Mouse (Mus musculus) hindbrain, embryonic 11.5 days (tissue): ENCODE measurements around the gene Cacnb4. TPM values are rescaled to one million over a fixed set of nuclear protein-coding genes. Genes with fewer than 3 reads are reported as not detected.

Experiments
- ATAC-seq: fragments of 200-750 bp; cut with Nextera tagmentation; 2 replicates; pipeline ENCODE4 v1.8.0; 2017; ENCODE audit warnings: mild to moderate bottlenecking, moderate TSS enrichment, moderate library complexity; ENCODE audit not compliant: low FRiP score
- DNase-seq: peaks from one replicate; pipeline ENCODE4 v3.0.0-alpha.2; 2015; ENCODE audit warnings: low spot score
- H3K27ac ChIP-seq: fragments of 300-500 bp; sonication (generic); 2 replicates; pipeline ENCODE4 v1.5.1; 2014; ENCODE audit warnings: mild to moderate bottlenecking, low read depth, low read length
- H3K27me3 ChIP-seq: fragments of 300-500 bp; sonication (generic); 2 replicates; pipeline ENCODE4 v1.6.1; 2014; ENCODE audit warnings: mild to moderate bottlenecking, low read length, moderate library complexity, mixed read lengths; ENCODE audit not compliant: control insufficient read depth, insufficient read depth
- H3K36me3 ChIP-seq: fragments of 300-500 bp; sonication (generic); 2 replicates; pipeline ENCODE4 v1.6.1; 2014; ENCODE audit warnings: mild to moderate bottlenecking, low read length, moderate library complexity, mixed read lengths; ENCODE audit not compliant: control insufficient read depth, insufficient read depth
- H3K4me1 ChIP-seq: fragments of 300-500 bp; sonication (generic); replicated peaks from 2 replicates; pipeline ENCODE4 v1.6.1; 2014; ENCODE audit warnings: low read length, mixed read lengths; ENCODE audit not compliant: control insufficient read depth, insufficient read depth
- H3K4me2 ChIP-seq: fragments of 300-500 bp; sonication (generic); replicated peaks from 2 replicates; pipeline ENCODE4 v1.6.1; 2014; ENCODE audit warnings: mild to moderate bottlenecking, low read depth, low read length
- H3K4me3 ChIP-seq: fragments of 300-500 bp; sonication (generic); 2 replicates; pipeline ENCODE4 v1.5.1; 2014; ENCODE audit warnings: low read depth, low read length
- H3K9ac ChIP-seq: fragments of 300-500 bp; sonication (generic); 2 replicates; pipeline ENCODE4 v1.6.1; 2014; ENCODE audit warnings: low read depth, low read length
- H3K9me3 ChIP-seq: fragments of 300-500 bp; sonication (generic); 2 replicates; pipeline ENCODE4 v1.6.1; 2016; ENCODE audit warnings: low read length; ENCODE audit not compliant: control insufficient read depth
- WGBS: fragments of 180-500 bp; shearing (Covaris S2); extraction: QIAGEN DNeasy Blood & Tissue Kit; methylation state at CpG from one replicate; pipeline ENCODE4 v1.1.7; 2014; 5-methylcytosine and 5-hydroxymethylcytosine counted together
- polyA plus RNA-seq: library from polyadenylated mRNA; unstranded; fragments of >200 nt; fragmentation: Nextera tagmentation; extraction: Ambion mirVana; gene quantifications from 2 replicates; pipeline ENCODE4 v1.2.1, GENCODE M21; 2014

The Cacnb4 gene
- polyA plus RNA-seq, 1 experiment from 2014 or later: 4.9 TPM

DNA sequence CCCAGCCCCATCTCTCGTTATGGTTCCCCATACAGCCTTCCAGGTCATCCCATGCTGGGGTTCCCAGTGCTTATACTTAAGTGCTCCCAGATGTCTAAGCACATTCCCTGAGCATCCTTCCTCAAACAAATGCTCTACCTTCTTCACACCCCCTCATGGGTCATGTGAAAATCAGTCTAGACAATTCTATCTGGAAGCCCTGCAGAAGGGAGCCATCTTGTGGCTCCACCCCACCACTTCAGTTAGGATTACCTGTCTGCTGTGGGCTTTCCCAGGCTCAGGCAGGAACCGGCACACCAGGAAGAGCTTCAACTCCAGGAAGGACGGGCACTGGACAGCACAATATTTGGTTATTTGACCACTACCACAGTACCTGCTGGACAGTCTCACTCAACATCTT, 101.7 kb downstream of the Cacnb4 start:
- no peaks in the 10 kb centered on the region for H3K27me3 ChIP-seq
- no peaks in the 10 kb centered on the region for H3K4me1 ChIP-seq
- no peaks in the 10 kb centered on the region for H3K9me3 ChIP-seq
- no peak for DNase-seq
- H3K4me3 ChIP-seq: no peak overlapping the region
- H3K9ac ChIP-seq: no peak overlapping the region
- no peak overlapping the region for H3K4me2 ChIP-seq
- H3K27ac ChIP-seq: no peak overlapping the region
- no peaks in the 10 kb centered on the region for H3K36me3 ChIP-seq
- ATAC-seq: no peak
- 84% methylated on average over 3 of the region's 3 CpGs for WGBS

DNA sequence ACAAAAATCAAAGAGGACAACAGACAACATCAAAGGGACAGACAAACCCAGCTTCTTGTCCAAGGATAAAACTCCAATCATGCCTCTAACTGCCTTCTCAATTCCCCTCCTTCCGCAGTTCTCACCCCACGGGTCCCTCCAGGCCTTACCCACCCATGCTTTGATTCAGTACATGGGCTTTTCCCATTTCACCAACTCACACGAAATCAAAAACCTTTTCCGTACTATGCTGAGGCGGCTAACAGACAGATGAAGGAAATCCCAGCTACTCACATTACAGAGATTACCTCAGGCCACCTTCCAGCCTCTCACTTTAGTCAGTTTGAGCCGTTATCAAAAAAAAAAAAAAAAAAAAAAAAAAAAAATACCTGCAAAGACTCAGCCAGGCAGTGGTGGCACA, 104.4 kb downstream of the Cacnb4 start:
- no peaks in the 10 kb centered on the region for H3K36me3 ChIP-seq
- 83% methylated on average over 6 of the region's 6 CpGs for WGBS
- ATAC-seq: no peak

GRCm38 (mm10) chr2:52571339-52571968, 105.2 kb downstream of the Cacnb4 start:
- WGBS: 76% methylated on average over 13 of the region's 13 CpGs
- Histone ChIP-seq H3K4me3 (no peak overlapping the region), H3K9ac (no peak overlapping the region), H3K9me3 (no peaks in the 10 kb centered on the region), H3K36me3 (no peaks in the 10 kb centered on the region), H3K27ac (no peak overlapping the region), H3K27me3 (no peaks in the 10 kb centered on the region), H3K4me2 (no peak overlapping the region), H3K4me1 (no peaks in the 10 kb centered on the region)
- ATAC-seq (no peak), DNase-seq (no peak)

More for the DNA sequence above, 104.4 kb downstream of the Cacnb4 start:
- H3K9ac ChIP-seq: no peak overlapping the region
- no peaks in the 10 kb centered on the region for H3K27me3 ChIP-seq
- DNase-seq: no peak
- no peak overlapping the region for H3K27ac ChIP-seq
- no peaks in the 10 kb centered on the region for H3K9me3 ChIP-seq
- no peak overlapping the region for H3K4me3 ChIP-seq
- no peaks in the 10 kb centered on the region for H3K4me1 ChIP-seq
- no peak overlapping the region for H3K4me2 ChIP-seq

DNA sequence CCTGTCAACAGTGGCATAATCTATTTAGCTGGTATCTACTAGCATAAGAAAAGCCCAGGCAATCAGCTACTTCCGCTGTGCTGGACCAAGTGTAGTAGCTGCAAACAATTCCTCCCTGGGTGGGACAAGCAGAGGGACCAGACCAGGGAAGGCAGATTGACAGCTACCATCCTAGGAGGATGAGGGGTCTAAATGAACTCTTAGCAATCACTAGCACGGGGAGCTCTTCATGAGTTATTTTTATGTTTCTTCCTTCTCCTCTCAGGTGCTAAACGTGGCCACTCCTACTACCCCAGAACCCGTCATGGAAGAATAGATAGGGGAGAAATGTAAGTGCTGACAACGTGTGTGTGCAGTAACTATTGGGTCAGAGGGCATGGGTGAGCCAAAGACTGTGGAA, 105.8 kb downstream of the Cacnb4 start:
- ATAC-seq: no peak
- Histone ChIP-seq H3K4me1 (no peaks in the 10 kb centered on the region), H3K27me3 (no peaks in the 10 kb centered on the region), H3K4me3 (no peak overlapping the region), H3K9me3 (no peaks in the 10 kb centered on the region), H3K4me2 (no peak overlapping the region), H3K36me3 (no peaks in the 10 kb centered on the region), H3K9ac (no peak overlapping the region), H3K27ac (no peak overlapping the region)
- WGBS: 85% methylated on average over 5 of the region's 5 CpGs
- no peak for DNase-seq

DNA sequence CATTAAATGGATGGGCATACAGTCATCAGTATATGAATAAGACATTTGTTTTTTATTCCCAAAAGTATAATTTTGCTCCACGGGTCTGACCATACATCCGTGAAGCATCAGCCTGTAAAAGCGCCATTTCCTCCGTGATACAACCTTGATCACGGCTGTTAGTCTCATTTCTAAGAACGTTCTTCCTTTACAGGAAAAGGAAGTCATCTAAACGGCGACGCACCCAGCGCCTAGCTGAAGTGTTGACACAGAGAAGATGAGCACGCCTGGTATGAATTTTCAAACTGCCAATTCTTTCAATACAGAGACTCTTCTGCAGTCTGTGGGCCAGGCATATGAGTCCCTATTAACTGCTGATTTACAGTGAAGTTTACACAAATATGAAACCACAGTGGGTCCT, 106.5 kb downstream of the Cacnb4 start:
- H3K27me3 ChIP-seq: no peaks in the 10 kb centered on the region
- H3K9ac ChIP-seq: no peak overlapping the region
- DNase-seq (no peak), ATAC-seq (no peak)
- no peak overlapping the region for H3K4me2 ChIP-seq
- no peaks in the 10 kb centered on the region for H3K9me3 ChIP-seq
- no peaks in the 10 kb centered on the region for H3K36me3 ChIP-seq
- WGBS: 94% methylated on average over 11 of the region's 11 CpGs
- H3K4me1 ChIP-seq: no peaks in the 10 kb centered on the region
- H3K4me3 ChIP-seq: no peak overlapping the region
- no peak overlapping the region for H3K27ac ChIP-seq

DNA sequence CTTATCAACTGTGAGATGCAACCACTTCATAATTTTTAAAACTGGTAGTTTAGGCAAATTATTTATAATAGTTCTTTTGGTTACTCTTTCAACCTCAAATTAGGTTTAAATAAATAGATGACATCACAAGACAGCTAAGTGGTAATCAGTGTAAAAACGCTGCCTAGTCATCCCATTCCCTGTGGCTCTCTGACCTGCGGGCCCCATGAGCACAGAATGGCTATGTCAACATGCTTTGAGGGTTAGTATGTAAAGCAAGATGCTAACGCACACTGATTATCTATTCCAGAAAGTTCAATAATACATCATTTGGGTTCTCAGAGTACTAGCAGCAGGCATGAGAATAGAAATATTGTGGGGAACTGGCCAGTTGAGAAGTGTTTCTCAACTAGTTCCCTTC, 108.5 kb downstream of the Cacnb4 start:
- no peak overlapping the region for H3K9ac ChIP-seq

GRCm38 (mm10) chr2:52567421-52567820, 109.2 kb downstream of the Cacnb4 start:
- ATAC-seq: no peak
- no peak overlapping the region for H3K9ac ChIP-seq
- WGBS: 70% methylated on average over 3 of the region's 3 CpGs

More for the DNA sequence above, 108.5 kb downstream of the Cacnb4 start:
- no peaks in the 10 kb centered on the region for H3K36me3 ChIP-seq
- no peak overlapping the region for H3K4me2 ChIP-seq
- H3K4me3 ChIP-seq: no peak overlapping the region
- 76% methylated on average over 3 of the region's 3 CpGs for WGBS
- no peak for ATAC-seq
- no peaks in the 10 kb centered on the region for H3K9me3 ChIP-seq
- no peaks in the 10 kb centered on the region for H3K27me3 ChIP-seq
- no peak overlapping the region for H3K27ac ChIP-seq
- H3K4me1 ChIP-seq: no peaks in the 10 kb centered on the region
- no peak for DNase-seq

DNA sequence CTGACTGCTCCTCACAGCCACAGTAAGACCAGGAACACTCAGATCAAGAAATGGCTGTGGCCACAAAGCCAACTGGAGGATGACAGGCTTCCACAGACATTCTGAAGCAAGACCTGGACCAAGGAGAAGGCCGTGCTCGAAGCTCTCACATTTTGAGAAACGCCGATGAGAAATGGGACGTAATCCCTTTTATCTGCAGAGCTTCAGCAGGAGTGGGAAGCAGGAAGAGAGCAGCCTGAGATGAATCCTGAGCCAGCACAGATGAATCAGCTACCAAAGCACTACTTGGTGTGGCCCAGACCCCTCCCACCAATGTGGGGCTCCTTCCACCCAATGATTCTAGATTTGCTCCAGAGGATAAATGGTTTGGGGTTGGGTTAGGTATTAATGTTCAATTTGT, 113.4 kb downstream of the Cacnb4 start:
- DNase-seq (no peak), ATAC-seq (no peak)
- Histone ChIP-seq H3K4me1 (no peaks in the 10 kb centered on the region), H3K36me3 (no peaks in the 10 kb centered on the region), H3K4me2 (no peak overlapping the region), H3K9me3 (no peaks in the 10 kb centered on the region), H3K9ac (no peak overlapping the region), H3K27me3 (no peaks in the 10 kb centered on the region), H3K4me3 (no peak overlapping the region), H3K27ac (no peak overlapping the region)
- 95% methylated on average over 5 of the region's 5 CpGs for WGBS

More at GRCm38 (mm10) chr2:52567421-52567820, 109.2 kb downstream of the Cacnb4 start:
- H3K27me3 ChIP-seq: no peaks in the 10 kb centered on the region
- H3K4me1 ChIP-seq: no peaks in the 10 kb centered on the region
- no peaks in the 10 kb centered on the region for H3K36me3 ChIP-seq
- no peak overlapping the region for H3K27ac ChIP-seq
- H3K4me3 ChIP-seq: no peak overlapping the region
- no peak for DNase-seq
- no peaks in the 10 kb centered on the region for H3K9me3 ChIP-seq
- no peak overlapping the region for H3K4me2 ChIP-seq

DNA sequence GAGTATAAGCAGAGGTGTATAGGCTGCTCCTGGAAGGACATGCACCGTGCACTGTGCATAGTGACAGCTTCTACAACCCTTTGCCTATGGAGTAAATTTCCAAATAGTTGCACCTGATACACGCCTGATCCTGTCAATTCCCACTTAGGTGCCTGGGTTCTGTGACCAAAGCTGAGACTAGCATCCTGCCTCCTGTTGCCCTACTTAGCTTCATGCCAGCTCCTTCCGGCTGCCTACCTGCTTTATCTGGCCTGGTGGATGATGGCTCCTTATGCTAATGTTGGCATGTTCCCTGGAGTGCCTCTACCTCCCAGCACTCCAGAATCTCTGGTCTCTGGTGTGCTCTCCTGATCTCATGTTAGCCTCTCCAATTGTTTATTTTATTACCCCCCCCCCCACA, 114.3 kb downstream of the Cacnb4 start:
- no peaks in the 10 kb centered on the region for H3K4me1 ChIP-seq
- H3K27ac ChIP-seq: no peak overlapping the region
- DNase-seq: no peak
- no peak overlapping the region for H3K4me3 ChIP-seq
- no peak overlapping the region for H3K9ac ChIP-seq
- WGBS: 87% methylated on average over 3 of the region's 3 CpGs
- ATAC-seq: no peak
- H3K9me3 ChIP-seq: no peaks in the 10 kb centered on the region
- H3K36me3 ChIP-seq: no peaks in the 10 kb centered on the region
- no peak overlapping the region for H3K4me2 ChIP-seq
- no peaks in the 10 kb centered on the region for H3K27me3 ChIP-seq
